Mouse (Mus musculus) midbrain, postnatal 0 days (tissue): Measurements from ENCODE around the gene Capn8. TPM values are rescaled to one million over a fixed set of nuclear protein-coding genes. Genes with fewer than 3 reads are reported as not detected.
A peak's percentile ranks its signal among the peaks of the same experiment; 100 is the strongest.

Source experiments
- ATAC-seq: fragments of 200-750 bp; cut with Nextera tagmentation; 2 replicates; pipeline ENCODE4 v1.8.0; 2017; ENCODE audit warnings: moderate number of reproducible peaks, mild to moderate bottlenecking, moderate TSS enrichment, moderate library complexity; ENCODE audit not compliant: low FRiP score
- DNase-seq: peaks from one replicate; pipeline ENCODE4 v3.0.0-alpha.2; 2015; ENCODE audit warnings: low spot score
- H3K27ac ChIP-seq: fragments of 300-500 bp; sonication (generic); 2 replicates; pipeline ENCODE4 v1.5.1; 2014; ENCODE audit warnings: low read depth, mild to moderate bottlenecking, low read length, mixed read lengths
- H3K27me3 ChIP-seq: fragments of 300-500 bp; sonication (generic); 2 replicates; pipeline ENCODE4 v1.6.1; 2014; ENCODE audit warnings: low read length, control low read depth, mixed read lengths; ENCODE audit not compliant: insufficient read depth
- H3K36me3 ChIP-seq: fragments of 300-500 bp; sonication (generic); 2 replicates; pipeline ENCODE4 v1.6.1; 2014; ENCODE audit warnings: low read length, control low read depth, mixed read lengths; ENCODE audit not compliant: insufficient read depth
- H3K4me1 ChIP-seq: fragments of 300-500 bp; sonication (generic); 2 replicates; pipeline ENCODE4 v1.6.1; 2014; ENCODE audit warnings: mild to moderate bottlenecking, control low read depth, antibody characterized with exemption, low read length, mixed read lengths; ENCODE audit not compliant: insufficient read depth
- H3K4me2 ChIP-seq: fragments of 300-500 bp; sonication (generic); 2 replicates; pipeline ENCODE4 v1.6.1; 2014; ENCODE audit warnings: low read depth, mild to moderate bottlenecking, low read length, mixed read lengths; ENCODE audit not compliant: poor library complexity, severe bottlenecking
- H3K4me3 ChIP-seq: fragments of 300-500 bp; sonication (generic); 2 replicates; pipeline ENCODE4 v1.5.1; 2014; ENCODE audit warnings: low read depth, mild to moderate bottlenecking, low read length, moderate library complexity
- H3K9ac ChIP-seq: fragments of 300-500 bp; sonication (generic); replicated peaks from 2 replicates; pipeline ENCODE4 v1.6.1; 2014; ENCODE audit warnings: mild to moderate bottlenecking, low read length, moderate library complexity, mixed read lengths; ENCODE audit not compliant: poor library complexity, severe bottlenecking
- H3K9me3 ChIP-seq: fragments of 300-500 bp; sonication (generic); 2 replicates; pipeline ENCODE4 v1.6.1; 2016; ENCODE audit warnings: low read length, control low read depth
- CTCF ChIP-seq: IDR thresholded peaks from 2 replicates; pipeline ENCODE4 v1.5.1; 2016; ENCODE audit warnings: antibody characterized with exemption, mild to moderate bottlenecking
- WGBS: fragments of 180-500 bp; shearing (Covaris S2); extraction: QIAGEN DNeasy Blood & Tissue Kit; methylation state at CpG from one replicate; pipeline ENCODE4 v1.1.7; 2014; 5-methylcytosine and 5-hydroxymethylcytosine counted together
- polyA plus RNA-seq: library from polyadenylated mRNA; unstranded; fragments of >200 nt; fragmentation: Nextera tagmentation; extraction: Ambion mirVana; gene quantifications from 2 replicates; pipeline ENCODE4 v1.2.1, GENCODE M21; 2015
- total RNA-seq: library from RNA; depleted of rRNA; stranded (reverse); fragments of >200 nt; gene quantifications from 2 replicates; pipeline ENCODE4 v1.2.3, GENCODE M21; 2014

Capn8 gene
- total and polyA plus RNA-seq, 2 experiments from 2014 or later: 0.31 TPM; not detected in 1

DNA sequence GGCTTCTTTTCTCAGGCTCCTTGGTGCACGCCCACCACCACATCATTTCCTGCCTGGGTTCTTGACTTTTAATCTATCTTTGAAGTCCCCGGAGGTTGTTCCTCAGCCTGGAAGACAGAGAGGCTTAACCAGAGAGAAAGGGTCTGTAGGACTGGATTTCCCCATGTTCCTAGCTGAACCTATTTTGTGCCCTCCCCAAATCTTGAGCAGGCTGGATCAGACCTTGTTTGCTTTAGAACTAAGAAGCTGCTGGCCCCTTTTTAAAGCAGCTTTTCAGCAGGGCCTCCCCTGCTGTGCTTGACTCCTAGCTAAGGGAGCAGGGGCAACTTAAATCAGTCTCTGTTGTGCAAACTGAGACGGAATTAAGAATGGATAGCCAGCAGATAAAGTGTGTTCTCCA, 82.0 kb downstream of the Capn8 start:
- TF ChIP-seq CTCF: no peak
- Histone ChIP-seq H3K36me3 (no peaks in the 10 kb centered on the region), H3K27ac (no peak overlapping the region), H3K27me3 (no peaks in the 10 kb centered on the region), H3K4me1 (peaks cover 4% of the 10 kb centered on the region; the same call in 1 of the 2 replicates), H3K9me3 (no peaks in the 10 kb centered on the region), H3K4me2 (no peak overlapping the region), H3K9ac (no peak overlapping the region), H3K4me3 (no peak overlapping the region)
- ATAC-seq: no peak
- WGBS: 35% methylated on average over 3 of the region's 3 CpGs
- DNase-seq: no peak

DNA sequence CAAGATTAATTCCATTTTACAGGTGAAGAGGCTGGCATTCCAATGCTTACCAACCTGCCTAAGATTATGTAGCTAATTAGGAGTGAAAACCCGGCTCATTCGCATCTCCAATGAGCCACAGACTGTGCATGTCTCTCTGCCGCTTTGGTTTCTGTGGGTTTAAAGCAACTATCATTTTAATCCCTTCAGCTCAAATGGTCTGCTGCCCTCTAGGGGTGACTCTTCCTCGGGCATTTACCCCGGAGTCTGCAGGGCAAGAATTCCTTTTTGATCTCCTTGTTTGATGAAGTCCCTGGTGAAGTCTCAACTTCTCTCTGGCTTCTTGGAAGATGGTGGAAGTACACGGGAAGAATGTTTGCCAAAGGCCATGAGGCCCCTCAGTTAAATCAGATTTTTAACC, 93.0 kb downstream of the Capn8 start:
- Histone ChIP-seq H3K9me3 (no peaks in the 10 kb centered on the region), H3K36me3 (no peaks in the 10 kb centered on the region), H3K27ac (no peak overlapping the region), H3K27me3 (no peaks in the 10 kb centered on the region), H3K4me3 (no peak overlapping the region), H3K9ac (no peak overlapping the region), H3K4me2 (no peak overlapping the region), H3K4me1 (no peaks in the 10 kb centered on the region)
- WGBS: 23% methylated on average over 6 of the region's 6 CpGs
- ATAC-seq (no peak), DNase-seq (peak; percentile 46)
- peak; percentile 67 for TF ChIP-seq CTCF

DNA sequence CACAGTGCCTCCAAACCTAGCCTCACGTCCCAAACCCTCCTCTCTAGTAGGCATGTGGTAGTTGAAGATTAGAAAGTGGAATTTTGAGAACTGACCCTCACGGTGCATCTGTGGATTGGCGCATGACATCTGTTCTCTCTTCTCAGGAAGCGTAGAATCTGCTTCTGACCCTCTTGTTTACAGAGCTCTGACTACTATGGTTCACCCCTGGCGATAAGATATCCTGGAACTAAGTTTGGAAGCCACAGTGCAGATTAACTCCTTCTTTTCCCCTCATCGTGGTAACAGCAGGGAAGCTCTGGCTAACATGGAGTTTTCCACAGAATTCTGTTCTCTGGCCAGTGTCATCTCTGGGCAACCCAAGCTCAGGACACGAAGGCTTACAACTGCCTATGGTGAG, 95.6 kb downstream of the Capn8 start:
- Histone ChIP-seq H3K4me3 (no peak overlapping the region), H3K27ac (no peak overlapping the region), H3K27me3 (no peaks in the 10 kb centered on the region), H3K36me3 (no peaks in the 10 kb centered on the region), H3K9me3 (no peaks in the 10 kb centered on the region), H3K4me1 (0 out of 2 replicates have a peak, but pooled peaks cover 5% of the 10 kb centered on the region), H3K9ac (no peak overlapping the region), H3K4me2 (no peak overlapping the region)
- DNase-seq: no peak
- ATAC-seq: no peak
- TF ChIP-seq CTCF: no peak
- WGBS: 80% methylated on average over 7 of the region's 7 CpGs

DNA sequence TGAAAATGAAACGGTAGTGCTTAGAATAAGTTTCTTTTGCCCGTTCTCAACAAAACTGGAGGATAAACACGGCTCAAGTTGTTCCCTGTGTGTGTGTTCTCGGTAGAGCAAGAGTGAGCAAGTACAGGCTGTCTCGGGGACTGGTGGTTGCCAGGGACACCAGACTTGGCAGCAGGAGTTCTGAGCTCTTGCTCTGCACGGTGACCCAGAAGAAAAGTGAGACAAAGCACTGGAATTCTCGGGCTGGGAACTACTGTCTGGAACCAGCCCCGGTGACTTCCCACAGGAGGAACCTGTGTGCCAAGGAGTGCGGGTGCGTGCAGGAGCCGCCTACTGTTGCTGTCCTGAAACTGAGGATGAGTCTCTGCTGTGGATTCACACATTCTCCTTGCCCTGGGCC, 98.9 kb downstream of the Capn8 start:
- TF ChIP-seq CTCF: no peak
- Histone ChIP-seq H3K27me3 (no peaks in the 10 kb centered on the region), H3K9me3 (no peaks in the 10 kb centered on the region), H3K4me3 (no peak overlapping the region), H3K4me2 (no peak overlapping the region), H3K27ac (no peak overlapping the region), H3K36me3 (no peaks in the 10 kb centered on the region), H3K4me1 (peaks cover 8% of the 10 kb centered on the region; the same call in 1 of the 2 replicates), H3K9ac (no peak overlapping the region)
- ATAC-seq: no peak
- peak; percentile 80 for DNase-seq
- 35% methylated on average over 11 of the region's 11 CpGs for WGBS

DNA sequence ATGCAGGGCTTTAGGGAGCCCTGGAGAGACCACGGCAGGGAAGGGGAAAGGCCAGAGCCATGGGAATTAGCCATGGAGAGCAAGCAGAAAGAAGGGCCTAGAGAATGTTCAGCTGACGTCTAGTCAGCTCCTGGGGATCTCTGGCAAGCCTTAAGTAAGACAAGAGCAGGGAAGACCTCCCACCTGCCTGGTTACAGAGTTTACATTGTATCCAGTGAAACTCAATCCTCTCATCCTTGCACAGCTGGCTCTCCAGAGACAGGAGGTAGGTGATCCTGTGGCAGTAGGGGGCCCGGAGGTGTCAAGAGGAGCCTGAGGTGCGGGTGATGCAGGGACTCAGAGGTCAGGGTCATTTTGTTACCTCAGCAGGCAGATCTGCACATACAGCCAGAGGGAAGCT, 100.0 kb downstream of the Capn8 start:
- Histone ChIP-seq H3K27ac (no peak overlapping the region), H3K4me2 (no peak overlapping the region), H3K4me1 (peaks cover 8% of the 10 kb centered on the region; the same call in 1 of the 2 replicates), H3K36me3 (no peaks in the 10 kb centered on the region), H3K27me3 (no peaks in the 10 kb centered on the region), H3K9me3 (no peaks in the 10 kb centered on the region), H3K4me3 (no peak overlapping the region), H3K9ac (no peak overlapping the region)
- DNase-seq (no peak), ATAC-seq (no peak)
- no peak for TF ChIP-seq CTCF
- 47% methylated on average over 4 of the region's 4 CpGs for WGBS

DNA sequence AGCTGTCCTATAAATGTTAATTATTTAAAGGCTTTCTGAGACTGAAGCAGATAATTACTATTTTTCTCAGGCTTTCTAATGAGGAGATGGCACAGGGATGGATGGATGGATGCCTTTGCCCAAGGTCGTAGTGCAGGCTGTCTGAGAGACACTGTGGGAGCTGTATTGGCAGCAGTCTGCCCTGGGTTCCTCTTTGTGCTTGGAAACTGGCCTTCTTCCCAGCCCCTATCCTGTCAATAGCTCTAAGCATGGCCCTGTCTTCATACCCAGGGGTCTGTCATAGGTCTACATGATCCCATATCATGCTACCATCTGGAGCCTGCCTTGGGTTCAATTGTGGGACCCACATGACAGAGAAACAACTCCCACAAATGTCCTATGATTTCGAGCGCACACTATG, 102.5 kb downstream of the Capn8 start:
- DNase-seq (no peak), ATAC-seq (no peak)
- TF ChIP-seq CTCF: no peak
- Histone ChIP-seq H3K9ac (no peak overlapping the region), H3K9me3 (no peaks in the 10 kb centered on the region), H3K4me3 (no peak overlapping the region), H3K36me3 (no peaks in the 10 kb centered on the region), H3K27me3 (no peaks in the 10 kb centered on the region), H3K27ac (0 out of 2 replicates have a peak overlapping the region, but pooled peaks have one; percentile 12), H3K4me2 (no peak overlapping the region), H3K4me1 (peaks cover 8% of the 10 kb centered on the region; the same call in 1 of the 2 replicates)
- 78% methylated on average over 3 of the region's 3 CpGs for WGBS
